Mouse (Mus musculus) hindbrain, embryonic 14.5 days (tissue): ENCODE results near the gene Tgm2. TPM values are rescaled to one million over a fixed set of nuclear protein-coding genes. Genes with fewer than 3 reads are reported as not detected.

Experiments used
- ATAC-seq: fragments of 200-750 bp; cut with Nextera tagmentation; 2 replicates; pipeline ENCODE4 v1.8.0; 2017; ENCODE audit warnings: moderate number of reproducible peaks, mild to moderate bottlenecking, moderate TSS enrichment, moderate library complexity; ENCODE audit not compliant: low FRiP score
- DNase-seq: peaks from one replicate; pipeline ENCODE4 v3.0.0-alpha.2; 2015; ENCODE audit warnings: low spot score
- H3K27ac ChIP-seq: fragments of 300-500 bp; sonication (generic); 2 replicates; pipeline ENCODE4 v1.5.1; 2014; ENCODE audit warnings: mild to moderate bottlenecking, moderate library complexity
- H3K27me3 ChIP-seq: fragments of 300-500 bp; sonication (generic); 2 replicates; pipeline ENCODE4 v1.6.1; 2014; ENCODE audit warnings: mild to moderate bottlenecking, low read length, mixed read lengths; ENCODE audit not compliant: control insufficient read depth, insufficient read depth
- H3K36me3 ChIP-seq: fragments of 300-500 bp; sonication (generic); replicated peaks from 2 replicates; pipeline ENCODE4 v1.6.1; 2014; ENCODE audit not compliant: control insufficient read depth, insufficient read depth
- H3K4me1 ChIP-seq: fragments of 300-500 bp; sonication (generic); replicated peaks from 2 replicates; pipeline ENCODE4 v1.6.1; 2014; ENCODE audit warnings: antibody characterized with exemption, low read length, mixed read lengths; ENCODE audit not compliant: control insufficient read depth, insufficient read depth
- H3K4me2 ChIP-seq: fragments of 300-500 bp; sonication (generic); replicated peaks from 2 replicates; pipeline ENCODE4 v1.6.1; 2014; ENCODE audit warnings: mild to moderate bottlenecking, moderate library complexity
- H3K4me3 ChIP-seq: fragments of 300-500 bp; sonication (generic); replicated peaks from 2 replicates; pipeline ENCODE4 v1.5.1; 2014; ENCODE audit warnings: mild to moderate bottlenecking, low read length
- H3K9ac ChIP-seq: fragments of 300-500 bp; sonication (generic); 2 replicates; pipeline ENCODE4 v1.6.1; 2014
- H3K9me3 ChIP-seq: fragments of 300-500 bp; sonication (generic); 2 replicates; pipeline ENCODE4 v1.6.1; 2016; ENCODE audit warnings: low read length; ENCODE audit not compliant: control insufficient read depth
- WGBS: fragments of 180-500 bp; shearing (Covaris S2); extraction: QIAGEN DNeasy Blood & Tissue Kit; methylation state at CpG from one replicate; pipeline ENCODE4 v1.1.7; 2014; 5-methylcytosine and 5-hydroxymethylcytosine counted together
- polyA plus RNA-seq: library from polyadenylated mRNA; unstranded; fragments of >200 nt; fragmentation: Nextera tagmentation; extraction: Ambion mirVana; gene quantifications from 2 replicates; pipeline ENCODE4 v1.2.1, GENCODE M21; 2014

The Tgm2 gene
- polyA plus RNA-seq, 1 experiment from 2014 or later, result 6.1 TPM

GRCm38 (mm10) chr2:158179370-158180111, 33.3 kb upstream of the Tgm2 start:
- no peak overlapping the region for H3K9ac ChIP-seq
- H3K27ac ChIP-seq, result no peak overlapping the region
- WGBS, result 14% methylated on average over 18 of the region's 18 CpGs

GRCm38 (mm10) chr2:158178696-158179369, 32.6 kb upstream of the Tgm2 start:
- peak overlapping the region; percentile 18 for H3K4me3 ChIP-seq
- H3K9me3 ChIP-seq, result no peaks in the 10 kb centered on the region
- H3K4me2 ChIP-seq, result peak overlapping the region; percentile 39
- H3K27ac ChIP-seq, result no peak overlapping the region
- H3K36me3 ChIP-seq, result no peaks in the 10 kb centered on the region
- ATAC-seq (no peak; the same call in 1 of the 2 replicates), DNase-seq (no peak)
- H3K27me3 ChIP-seq, result no peaks in the 10 kb centered on the region
- peaks cover 34% of the 10 kb centered on the region for H3K4me1 ChIP-seq
- H3K9ac ChIP-seq, result no peak overlapping the region
- WGBS, result 9% methylated on average over 17 of the region's 19 CpGs

More at GRCm38 (mm10) chr2:158179370-158180111, 33.3 kb upstream of the Tgm2 start:
- no peaks in the 10 kb centered on the region for H3K27me3 ChIP-seq
- peak overlapping the region; percentile 39 for H3K4me2 ChIP-seq
- no peak; the same call in 1 of the 2 replicates for ATAC-seq
- DNase-seq, result no peak
- H3K36me3 ChIP-seq, result no peaks in the 10 kb centered on the region
- H3K4me3 ChIP-seq, result peak overlapping the region; percentile 18
- peaks cover 34% of the 10 kb centered on the region for H3K4me1 ChIP-seq
- no peaks in the 10 kb centered on the region for H3K9me3 ChIP-seq

GRCm38 (mm10) chr2:158178139-158178538, 31.9 kb upstream of the Tgm2 start:
- H3K9ac ChIP-seq, result no peak overlapping the region
- ATAC-seq (no peak), DNase-seq (no peak)
- H3K27ac ChIP-seq, result peak overlapping the region; percentile 58
- H3K36me3 ChIP-seq, result no peaks in the 10 kb centered on the region
- no peak overlapping the region for H3K4me2 ChIP-seq
- H3K4me3 ChIP-seq, result no peak overlapping the region
- peaks cover 33% of the 10 kb centered on the region for H3K4me1 ChIP-seq
- 76% methylated on average over 4 of the region's 4 CpGs for WGBS
- no peaks in the 10 kb centered on the region for H3K9me3 ChIP-seq
- H3K27me3 ChIP-seq, result no peaks in the 10 kb centered on the region

GRCm38 (mm10) chr2:158177574-158177973, 31.3 kb upstream of the Tgm2 start:
- ATAC-seq, result 0 out of 2 replicates have a peak, but pooled peaks have one; percentile 22
- H3K4me3 ChIP-seq, result no peak overlapping the region
- H3K27me3 ChIP-seq, result no peaks in the 10 kb centered on the region
- no peak overlapping the region for H3K4me2 ChIP-seq
- no peaks in the 10 kb centered on the region for H3K9me3 ChIP-seq
- peak overlapping the region; percentile 58 for H3K27ac ChIP-seq
- DNase-seq, result no peak
- no peak overlapping the region for H3K9ac ChIP-seq
- WGBS, result 24% methylated on average over 3 of the region's 3 CpGs
- peaks cover 30% of the 10 kb centered on the region for H3K4me1 ChIP-seq
- H3K36me3 ChIP-seq, result no peaks in the 10 kb centered on the region

- Histone ChIP-seq H3K27me3 (no peaks in the 10 kb centered on the region), H3K9ac (no peak overlapping the region), H3K4me3 (no peak overlapping the region), H3K36me3 (no peaks in the 10 kb centered on the region), H3K27ac (peak overlapping the region; percentile 58; the same call in 1 of the 2 replicates), H3K4me1 (peaks cover 22% of the 10 kb centered on the region), H3K4me2 (no peak overlapping the region), H3K9me3 (no peaks in the 10 kb centered on the region)
- no peak for ATAC-seq
- DNase-seq, result no peak
- WGBS, result 94% methylated on average over 9 of the region's 9 CpGs
Measured at GRCm38 (mm10) chr2:158176763-158177162, 30.5 kb upstream of the Tgm2 start.

- no peak overlapping the region for H3K4me3 ChIP-seq
- no peak overlapping the region for H3K9ac ChIP-seq
- no peak overlapping the region for H3K27ac ChIP-seq
- H3K4me2 ChIP-seq, result no peak overlapping the region
- 84% methylated on average over 3 of the region's 3 CpGs for WGBS
- H3K27me3 ChIP-seq, result no peaks in the 10 kb centered on the region
- no peaks in the 10 kb centered on the region for H3K36me3 ChIP-seq
- peaks cover 18% of the 10 kb centered on the region for H3K4me1 ChIP-seq
- ATAC-seq, result no peak
- H3K9me3 ChIP-seq, result no peaks in the 10 kb centered on the region
- no peak for DNase-seq
Measured at GRCm38 (mm10) chr2:158175433-158175832, 29.2 kb upstream of the Tgm2 start.

- ATAC-seq, result no peak
- Histone ChIP-seq H3K9me3 (no peaks in the 10 kb centered on the region), H3K36me3 (no peaks in the 10 kb centered on the region), H3K9ac (no peak overlapping the region), H3K27ac (no peak overlapping the region), H3K27me3 (no peaks in the 10 kb centered on the region), H3K4me1 (peaks cover 18% of the 10 kb centered on the region), H3K4me2 (no peak overlapping the region), H3K4me3 (no peak overlapping the region)
- 93% methylated on average over 15 of the region's 15 CpGs for WGBS
- DNase-seq, result no peak
Measured at GRCm38 (mm10) chr2:158174958-158175357, 28.7 kb upstream of the Tgm2 start.

GRCm38 (mm10) chr2:158174438-158174837, 28.2 kb upstream of the Tgm2 start:
- H3K9me3 ChIP-seq, result no peaks in the 10 kb centered on the region
- H3K4me1 ChIP-seq, result peaks cover 18% of the 10 kb centered on the region
- no peaks in the 10 kb centered on the region for H3K27me3 ChIP-seq
- ATAC-seq (no peak), DNase-seq (no peak)
- WGBS, result 82% methylated on average over 5 of the region's 5 CpGs
- H3K4me3 ChIP-seq, result no peak overlapping the region
- H3K4me2 ChIP-seq, result no peak overlapping the region
- no peak overlapping the region for H3K9ac ChIP-seq
- no peak overlapping the region for H3K27ac ChIP-seq
- H3K36me3 ChIP-seq, result no peaks in the 10 kb centered on the region

- DNase-seq (no peak), ATAC-seq (no peak)
- Histone ChIP-seq H3K4me2 (no peak overlapping the region), H3K36me3 (no peaks in the 10 kb centered on the region), H3K4me1 (no peaks in the 10 kb centered on the region), H3K4me3 (no peak overlapping the region), H3K9me3 (no peaks in the 10 kb centered on the region), H3K27ac (no peak overlapping the region), H3K9ac (no peak overlapping the region), H3K27me3 (no peaks in the 10 kb centered on the region)
- WGBS, result 75% methylated on average over 2 of the region's 2 CpGs
Measured at GRCm38 (mm10) chr2:158170394-158170793, 24.2 kb upstream of the Tgm2 start.
